7 mouse cellular contexts compared by ENCODE assay signal in the genomic region with DNA sequence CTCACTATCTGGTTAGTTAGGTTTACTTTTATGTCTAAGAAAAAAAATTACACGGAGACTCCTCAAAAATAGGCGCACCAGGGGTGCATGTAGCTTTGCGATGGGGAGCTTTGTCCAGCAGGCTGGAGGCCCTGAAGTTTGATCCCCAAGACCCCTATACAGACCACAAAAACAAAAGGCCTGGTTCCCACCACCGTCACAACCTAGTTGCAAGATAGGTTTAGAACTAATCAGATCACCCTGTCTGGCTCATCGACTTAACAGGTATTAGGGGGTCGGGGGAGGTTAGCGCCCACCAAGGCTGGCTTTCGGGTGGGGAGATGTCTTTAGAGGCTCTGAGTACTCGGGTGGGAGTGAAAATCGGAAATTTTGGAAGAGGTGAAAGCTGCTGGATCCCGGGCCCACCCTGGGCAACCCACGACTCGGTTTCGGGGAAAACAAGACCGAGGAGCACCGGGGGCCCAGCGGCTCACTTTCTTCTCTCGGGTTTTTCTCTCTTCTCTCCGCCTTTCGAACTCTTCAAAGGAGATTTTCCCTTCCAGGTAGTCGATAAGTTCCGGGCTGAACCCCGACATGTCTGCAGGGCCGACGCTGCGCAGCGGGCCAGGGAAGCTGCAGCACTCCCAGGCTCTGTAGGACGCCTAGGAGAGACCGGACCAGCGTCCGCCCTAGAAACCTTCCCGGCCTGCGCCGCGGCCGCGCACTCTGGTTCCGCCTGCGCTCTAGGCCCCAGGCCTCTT. TPM values are rescaled to one million over a fixed set of nuclear protein-coding genes. Genes with fewer than 3 reads are reported as not detected.
DNase-seq lines count a peak whose midpoint lies in the region; ATAC-seq and TF ChIP-seq lines count a peak whose summit lies in the region.

A gene (minus strand): TSS at position 632 of the 740 bp plus-strand sequence.

- no peak for TF ChIP-seq CTCF in heart, adult 2 months (IDR thresholded peaks at IDR 0.05)

- TF ChIP-seq EP300 in heart, adult 2 months (IDR thresholded peaks at IDR 0.05; ENCODE audit: insufficient read depth, low read depth, low read length) = 0 out of 2 replicates have a peak, but pooled peaks have one; percentile 33

- no peaks in the 10 kb centered on the region for H3K27me3 ChIP-seq in embryonic facial prominence, embryonic 12.5 days
- no peaks in the 10 kb centered on the region for H3K27me3 ChIP-seq in heart, adult 2 months (ENCODE audit: control insufficient read depth, insufficient read depth, low read length)
- no peaks in the 10 kb centered on the region for H3K27me3 ChIP-seq in limb, embryonic 13.5 days
- H3K27me3 ChIP-seq in midbrain, embryonic 16.5 days (ENCODE audit: control insufficient read depth, insufficient read depth, low read depth, low read length) = no peaks in the 10 kb centered on the region

- intact Hi-C loops in heart, adult 2 months (cut with DNase I) = no loop called here

- H3K4me1 ChIP-seq in embryonic facial prominence, embryonic 12.5 days = peaks cover 5% of the 10 kb centered on the region; the same call in 1 of the 2 replicates
- peaks cover 5% of the 10 kb centered on the region for H3K4me1 ChIP-seq in heart, adult 2 months (ENCODE audit: control insufficient read depth, insufficient read depth, low read length)
- H3K4me1 ChIP-seq in limb, embryonic 13.5 days = peaks cover 18% of the 10 kb centered on the region
- H3K4me1 ChIP-seq in midbrain, embryonic 16.5 days (ENCODE audit: control insufficient read depth, insufficient read depth, low read length) = peaks cover 20% of the 10 kb centered on the region

- 3% methylated on average over 39 of the region's 39 CpGs for WGBS in embryonic facial prominence, embryonic 12.5 days
- WGBS in heart, adult 2 months = 3% methylated on average over 39 of the region's 39 CpGs
- WGBS in limb, embryonic 13.5 days = 3% methylated on average over 39 of the region's 39 CpGs
- WGBS in midbrain, embryonic 16.5 days = 2% methylated on average over 39 of the region's 39 CpGs

- ATAC-seq in embryonic facial prominence, embryonic 12.5 days (ENCODE audit: insufficient number of reproducible peaks, insufficient read depth, low FRiP score, low TSS enrichment) = peak; percentile 97
- peak; percentile 99 for ATAC-seq in limb, embryonic 13.5 days (ENCODE audit: low FRiP score, low read depth)
- peak; percentile 100 for ATAC-seq in midbrain, embryonic 16.5 days

- peaks cover 5% of the 10 kb centered on the region; the same call in 1 of the 2 replicates for H3K36me3 ChIP-seq in embryonic facial prominence, embryonic 12.5 days
- peaks cover 9% of the 10 kb centered on the region; the same call in 1 of the 2 replicates for H3K36me3 ChIP-seq in heart, adult 2 months (ENCODE audit: control insufficient read depth, insufficient read depth, low read length)
- peaks cover 10% of the 10 kb centered on the region for H3K36me3 ChIP-seq in limb, embryonic 13.5 days
- no peaks in the 10 kb centered on the region; the same call in 1 of the 2 replicates for H3K36me3 ChIP-seq in midbrain, embryonic 16.5 days (ENCODE audit: control insufficient read depth, insufficient read depth, low read length)

- peak; percentile 80 for TF ChIP-seq POLR2A in heart, adult 2 months (IDR thresholded peaks at IDR 0.05; ENCODE audit: insufficient read depth, low read depth, low read length)

- H3K79me2 ChIP-seq in heart, adult 2 months (replicated peaks; ENCODE audit: control insufficient read depth, insufficient read depth, low read length) = no peaks in the 10 kb centered on the region; the same call in 1 of the 2 replicates

- 0 out of 2 replicates have a peak within 1 kb of the TSS, but pooled peaks have one; percentile 65 for H3K27ac ChIP-seq in embryonic facial prominence, embryonic 12.5 days
- peak within 1 kb of the TSS; percentile 76 for H3K27ac ChIP-seq in heart, adult 2 months
- H3K27ac ChIP-seq in limb, embryonic 13.5 days = peak within 1 kb of the TSS; percentile 58; the same call in 1 of the 2 replicates
- H3K27ac ChIP-seq in midbrain, embryonic 16.5 days (ENCODE audit: low read length) = no peak within 1 kb of the TSS

- H3K4me3 ChIP-seq in embryonic facial prominence, embryonic 12.5 days = peak within 1 kb of the TSS; percentile 72
- H3K4me3 ChIP-seq in heart, adult 2 months = peak within 1 kb of the TSS; percentile 75
- peak within 1 kb of the TSS; percentile 75 for H3K4me3 ChIP-seq in limb, embryonic 13.5 days
- peak within 1 kb of the TSS; percentile 57 for H3K4me3 ChIP-seq in midbrain, embryonic 16.5 days (ENCODE audit: low read depth, low read length)

- H3K9ac ChIP-seq in embryonic facial prominence, embryonic 12.5 days = peak within 1 kb of the TSS; percentile 84
- H3K9ac ChIP-seq in heart, adult 2 months (ENCODE audit: low read depth, low read length) = peak within 1 kb of the TSS; percentile 74
- H3K9ac ChIP-seq in limb, embryonic 13.5 days = peak within 1 kb of the TSS; percentile 87
- peak within 1 kb of the TSS; percentile 67 for H3K9ac ChIP-seq in midbrain, embryonic 16.5 days (ENCODE audit: low read depth, low read length)

- H3K9me3 ChIP-seq in embryonic facial prominence, embryonic 12.5 days = no peaks in the 10 kb centered on the region
- no peaks in the 10 kb centered on the region for H3K9me3 ChIP-seq in limb, embryonic 13.5 days
- H3K9me3 ChIP-seq in midbrain, embryonic 16.5 days (replicated peaks; ENCODE audit: control insufficient read depth, low read length, poor library complexity, severe bottlenecking) = no peaks in the 10 kb centered on the region

- H3K4me2 ChIP-seq in embryonic facial prominence, embryonic 12.5 days (replicated peaks) = peak within 1 kb of the TSS; percentile 75
- peak within 1 kb of the TSS; percentile 74 for H3K4me2 ChIP-seq in limb, embryonic 13.5 days (replicated peaks)
- peak within 1 kb of the TSS; percentile 93 for H3K4me2 ChIP-seq in midbrain, embryonic 16.5 days (ENCODE audit: low read length)

- peak; percentile 81 for DNase-seq in adrenal gland, postnatal 25 days
- peak; percentile 83 to 87 for DNase-seq in heart, adult 2 months
- DNase-seq in kidney, adult 8-10 months = peak; percentile 70 to 81
- DNase-seq in spleen, postnatal 10 days (ENCODE audit: low spot score in 2 of 2) = peak; percentile 60 to 77

RNA-seq across cellular contexts. Expression of the gene that starts here (rescaled TPM):
- 26.5 and 36.6 TPM in 2 replicates for total RNA-seq in adrenal gland, postnatal 25 days (2021)
- polyA plus RNA-seq in embryonic facial prominence, embryonic 12.5 days (2016; fragmentation: Nextera tagmentation; extraction: Ambion mirVana) = 30.0 and 32.0 TPM in 2 replicates
- 10 to 100 TPM; 11.3 to 13.8 TPM for total RNA-seq in heart, adult 2 months (2021)
- 4.0 and 7.5 TPM in 2 replicates for polyA plus RNA-seq in heart, adult 2 months (2012; rRNA removed)
- polyA plus RNA-seq in limb, embryonic 13.5 days (2015; fragmentation: Nextera tagmentation; extraction: Ambion mirVana) = 27.4 and 27.5 TPM in 2 replicates
- 24.4 and 25.8 TPM in 2 replicates for polyA plus RNA-seq in midbrain, embryonic 16.5 days (2015; fragmentation: Nextera tagmentation; extraction: Ambion mirVana)
